Mouse (Mus musculus) midbrain, embryonic 12.5 days (tissue): ENCODE measurements around the gene Hist1h3f. TPM values are rescaled to one million over a fixed set of nuclear protein-coding genes. Genes with fewer than 3 reads are reported as not detected.
"Not testable (repeated sequence)": the region's sequence is repeated elsewhere in the genome, so short reads cannot be mapped to it uniquely, and the experiment has no call there.

Source experiments
- ATAC-seq: fragments of 200-750 bp; cut with Nextera tagmentation; 2 replicates; pipeline ENCODE4 v1.8.0; 2017; ENCODE audit warnings: low read depth, moderate TSS enrichment, moderate library complexity; ENCODE audit not compliant: low FRiP score
- H3K27ac ChIP-seq: fragments of 300-500 bp; sonication (generic); replicated peaks from 2 replicates; pipeline ENCODE4 v1.5.1; 2016; ENCODE audit warnings: mild to moderate bottlenecking
- H3K27me3 ChIP-seq: fragments of 300-500 bp; sonication (generic); 2 replicates; pipeline ENCODE4 v1.6.1; 2016; ENCODE audit warnings: mild to moderate bottlenecking
- H3K36me3 ChIP-seq: fragments of 300-500 bp; sonication (generic); 2 replicates; pipeline ENCODE4 v1.6.1; 2016
- H3K4me1 ChIP-seq: fragments of 300-500 bp; sonication (generic); 2 replicates; pipeline ENCODE4 v1.6.1; 2016
- H3K4me2 ChIP-seq: fragments of 300-500 bp; sonication (generic); replicated peaks from 2 replicates; pipeline ENCODE4 v1.6.1; 2016; ENCODE audit warnings: mild to moderate bottlenecking, moderate library complexity
- H3K4me3 ChIP-seq: fragments of 300-500 bp; sonication (generic); 2 replicates; pipeline ENCODE4 v1.5.1; 2016; ENCODE audit warnings: mild to moderate bottlenecking
- H3K9ac ChIP-seq: fragments of 300-500 bp; sonication (generic); replicated peaks from 2 replicates; pipeline ENCODE4 v1.6.1; 2016; ENCODE audit warnings: mild to moderate bottlenecking, moderate library complexity
- H3K9me3 ChIP-seq: fragments of 300-500 bp; sonication (generic); 2 replicates; pipeline ENCODE4 v1.6.1; 2016; ENCODE audit warnings: mild to moderate bottlenecking
- WGBS: fragments of 180-500 bp; shearing (Covaris S2); methylation state at CpG from one replicate; pipeline ENCODE4 v1.1.7; 2016; 5-methylcytosine and 5-hydroxymethylcytosine counted together
- polyA plus RNA-seq: library from polyadenylated mRNA; unstranded; fragments of >200 nt; fragmentation: Nextera tagmentation; extraction: Ambion mirVana; gene quantifications from 2 replicates; pipeline ENCODE4 v1.2.1, GENCODE M21; 2016

The Hist1h3f gene
- polyA plus RNA-seq, 1 experiment from 2014 or later, result 1.0 TPM

GRCm38 (mm10) chr13:23544787-23545120 lies 902 bp downstream of the Hist1h3f start:
- Histone ChIP-seq H3K4me2 (peak overlapping the region; percentile 63), H3K27ac (peak overlapping the region; percentile 92), H3K9ac (peak overlapping the region; percentile 59), H3K4me3 (peak overlapping the region; percentile 51)
- ATAC-seq, H3K4me1 ChIP-seq, H3K27me3 ChIP-seq, H3K9me3 ChIP-seq, H3K36me3 ChIP-seq: not testable (repeated sequence)
- 0% methylated on average over 11 of the region's 14 CpGs for WGBS

DNA sequence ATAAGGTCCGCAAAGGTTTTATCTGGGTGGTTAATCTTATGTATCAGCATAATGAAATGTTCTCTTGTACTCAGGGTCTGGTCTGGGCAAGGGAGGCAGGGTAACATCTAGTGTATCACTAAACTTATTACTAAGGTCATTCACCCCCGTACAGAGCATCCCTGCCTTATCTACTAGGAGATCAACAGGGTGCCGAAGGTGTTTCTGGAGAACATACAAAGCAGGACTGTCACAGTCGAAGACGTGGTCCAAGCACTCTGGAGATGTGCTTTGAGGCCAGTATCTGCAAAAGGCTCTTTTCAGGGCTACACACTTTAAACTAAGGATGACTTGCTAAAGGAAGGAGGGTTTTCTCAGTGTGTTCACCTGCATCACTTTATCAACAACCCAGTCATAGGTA lies 2.8 kb downstream of the Hist1h3f start:
- no peak for ATAC-seq
- Histone ChIP-seq H3K36me3 (no peaks in the 10 kb centered on the region), H3K4me3 (no peak overlapping the region), H3K27ac (peak overlapping the region; percentile 56; the same call in 1 of the 2 replicates), H3K9me3 (no peaks in the 10 kb centered on the region), H3K4me2 (no peak overlapping the region), H3K9ac (no peak overlapping the region), H3K27me3 (no peaks in the 10 kb centered on the region), H3K4me1 (peaks cover 9% of the 10 kb centered on the region)
- WGBS, result 82% methylated on average over 5 of the region's 5 CpGs

GRCm38 (mm10) chr13:23550761-23551145 lies 6.9 kb downstream of the Hist1h3f start:
- 9% methylated on average over 3 of the region's 3 CpGs for WGBS
- H3K4me2 ChIP-seq, result peak overlapping the region; percentile 58
- peak overlapping the region; percentile 89 for H3K27ac ChIP-seq
- H3K4me3 ChIP-seq, result peak overlapping the region; percentile 45
- no peaks in the 10 kb centered on the region for H3K36me3 ChIP-seq
- H3K4me1 ChIP-seq, result peaks cover 17% of the 10 kb centered on the region; the same call in 1 of the 2 replicates
- H3K27me3 ChIP-seq, result no peaks in the 10 kb centered on the region
- H3K9ac ChIP-seq, result peak overlapping the region; percentile 53
- no peak for ATAC-seq
- no peaks in the 10 kb centered on the region for H3K9me3 ChIP-seq

DNA sequence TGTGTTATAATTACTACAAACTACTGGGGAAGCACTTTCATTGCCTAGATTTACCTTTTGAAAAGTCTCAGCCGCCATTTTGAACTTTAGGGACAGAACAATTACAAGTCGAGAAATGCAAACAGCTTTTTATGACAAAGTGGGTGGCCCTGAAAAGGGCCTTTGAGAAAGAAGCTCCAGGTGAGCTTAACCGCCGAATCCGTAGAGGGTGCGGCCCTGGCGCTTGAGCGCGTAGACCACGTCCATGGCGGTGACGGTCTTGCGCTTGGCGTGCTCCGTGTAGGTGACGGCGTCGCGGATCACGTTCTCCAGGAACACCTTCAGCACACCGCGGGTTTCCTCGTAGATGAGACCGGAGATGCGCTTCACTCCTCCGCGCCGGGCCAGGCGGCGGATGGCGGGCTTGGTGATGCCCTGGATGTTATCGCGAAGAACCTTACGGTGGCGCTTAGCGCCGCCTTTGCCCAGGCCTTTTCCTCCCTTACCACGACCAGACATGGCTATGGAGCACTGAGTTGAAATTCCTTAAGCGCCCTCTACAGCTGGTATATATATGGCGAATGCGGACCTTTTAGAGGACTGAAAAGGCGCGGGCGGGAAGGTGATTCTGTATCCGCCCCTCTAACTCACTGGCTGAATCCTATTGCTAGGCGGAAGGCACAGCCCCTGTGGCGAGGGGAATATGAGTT lies 7.4 kb downstream of the Hist1h3f start, which contains the start of gene Hist1h4f:
Gene Hist1h4f (minus strand): TSS at position 503 of the 689 bp plus-strand sequence.
- ATAC-seq, result peak; percentile 86
- Histone ChIP-seq H3K27ac (peak within 1 kb of the TSS; percentile 89), H3K4me2 (peak within 1 kb of the TSS; percentile 58), H3K9ac (peak within 1 kb of the TSS; percentile 53), H3K4me1 (peaks cover 17% of the 10 kb centered on the region), H3K4me3 (peak within 1 kb of the TSS; percentile 45)
- H3K36me3 ChIP-seq, H3K27me3 ChIP-seq, H3K9me3 ChIP-seq: not testable (repeated sequence)
- under 1% methylated on average over 47 of the region's 47 CpGs for WGBS

DNA sequence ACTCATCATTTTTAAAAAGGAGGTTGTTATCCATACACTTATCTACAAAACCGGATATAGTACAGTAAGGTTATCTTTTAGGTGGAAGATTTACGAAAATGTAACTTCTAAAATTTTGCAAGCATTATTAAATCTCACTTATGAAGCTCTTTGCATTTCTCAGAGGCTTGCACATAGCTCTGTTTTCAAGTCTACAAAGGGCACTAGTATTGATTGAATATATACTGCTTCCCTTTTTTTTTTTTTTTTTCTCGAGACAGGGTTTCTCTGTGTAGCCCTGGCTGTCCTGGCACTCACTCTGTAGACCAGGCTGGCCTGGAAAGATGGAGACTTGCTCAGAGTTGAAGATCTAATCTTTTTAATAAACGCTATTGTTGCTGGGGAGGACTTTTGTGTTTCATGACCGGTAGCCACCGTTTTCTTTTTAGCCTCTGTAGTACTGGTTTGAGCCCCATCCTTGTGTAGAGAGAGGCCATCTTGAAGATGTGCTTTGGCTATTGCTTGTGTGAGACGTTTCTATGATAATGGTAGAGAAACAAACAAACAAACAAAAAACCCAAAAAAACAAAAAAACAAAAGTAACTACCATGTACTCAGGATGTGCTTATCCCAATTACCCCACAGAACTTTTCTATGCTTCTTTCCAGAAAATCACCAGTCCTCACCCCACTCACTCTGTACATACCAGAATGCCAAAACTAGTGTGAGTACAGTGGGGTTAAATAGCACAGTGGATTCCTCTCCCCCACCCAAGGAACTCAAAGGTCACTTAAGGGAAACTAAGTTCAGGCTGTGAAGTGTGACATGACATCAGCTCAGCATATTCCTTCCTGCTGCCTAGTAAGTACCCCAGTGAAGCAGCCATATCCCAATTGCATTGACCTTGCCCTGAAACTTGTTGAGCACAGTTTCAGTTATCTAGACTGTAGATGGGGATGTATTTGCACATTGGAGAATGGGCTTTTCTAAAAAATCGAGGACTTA lies 8.4 kb downstream of the Hist1h3f start:
- Histone ChIP-seq H3K4me1 (peaks cover 22% of the 10 kb centered on the region), H3K4me3 (peak overlapping the region; percentile 45), H3K27ac (peak overlapping the region; percentile 89), H3K27me3 (no peaks in the 10 kb centered on the region), H3K9ac (no peak overlapping the region; the same call in 1 of the 2 replicates), H3K36me3 (no peaks in the 10 kb centered on the region), H3K4me2 (peak overlapping the region; percentile 58), H3K9me3 (no peaks in the 10 kb centered on the region)
- 51% methylated on average over 8 of the region's 8 CpGs for WGBS
- no peak for ATAC-seq

DNA sequence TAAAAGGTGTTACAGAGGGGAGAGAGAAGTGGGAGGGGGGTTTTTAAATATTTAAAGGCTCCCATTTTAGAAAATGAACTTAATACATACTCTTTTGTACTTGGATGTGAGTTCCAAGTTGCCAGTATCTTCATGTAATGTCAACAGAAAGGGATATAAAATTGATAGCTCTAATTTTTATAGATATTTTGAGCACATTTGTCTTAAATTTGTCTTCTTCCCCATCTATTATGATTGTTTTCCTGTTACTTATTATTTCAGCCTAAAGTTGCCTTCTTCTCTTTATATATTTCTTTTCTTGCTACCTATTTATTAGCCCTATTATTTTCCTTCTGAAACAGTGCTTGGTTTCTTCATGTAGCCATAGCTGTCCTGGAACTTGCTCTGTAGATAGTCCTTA lies 9.1 kb downstream of the Hist1h3f start, which contains the start of gene Hist1h1d:
Gene Hist1h1d (plus strand): TSS at position 301 of the 400 bp plus-strand sequence.
- Histone ChIP-seq H3K36me3 (no peaks in the 10 kb centered on the region), H3K4me2 (peak within 1 kb of the TSS; percentile 98), H3K27me3 (no peaks in the 10 kb centered on the region), H3K9ac (no peak within 1 kb of the TSS), H3K9me3 (no peaks in the 10 kb centered on the region), H3K4me3 (no peak within 1 kb of the TSS), H3K4me1 (peaks cover 22% of the 10 kb centered on the region), H3K27ac (peak within 1 kb of the TSS; percentile 97)
- no peak for ATAC-seq

DNA sequence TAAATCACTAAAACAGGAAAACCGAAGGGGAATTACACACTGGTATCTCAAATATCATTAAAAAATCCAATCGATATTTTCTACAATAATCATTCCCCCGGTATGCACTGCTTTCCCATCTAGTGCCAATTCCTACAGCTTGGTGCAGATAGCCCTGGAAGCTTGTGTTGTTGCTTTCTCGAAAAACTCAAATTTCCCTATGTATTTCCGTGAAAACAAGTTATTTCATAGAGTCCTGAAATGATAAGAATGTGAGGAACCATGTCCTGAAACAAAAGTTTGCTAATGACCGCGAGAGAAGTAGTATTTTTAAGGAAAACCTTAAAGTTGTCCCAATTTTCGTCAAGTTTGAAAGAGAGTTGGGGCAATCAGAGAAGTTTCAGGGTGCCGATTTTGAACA lies 10.5 kb downstream of the Hist1h3f start:
- Histone ChIP-seq H3K4me1 (peaks cover 22% of the 10 kb centered on the region), H3K9me3 (no peaks in the 10 kb centered on the region), H3K9ac (peak overlapping the region; percentile 75; the same call in 1 of the 2 replicates), H3K36me3 (no peaks in the 10 kb centered on the region), H3K4me3 (peak overlapping the region; percentile 59), H3K27ac (peak overlapping the region; percentile 97), H3K27me3 (no peaks in the 10 kb centered on the region), H3K4me2 (peak overlapping the region; percentile 98)
- 26% methylated on average over 9 of the region's 9 CpGs for WGBS
- ATAC-seq, result no peak

DNA sequence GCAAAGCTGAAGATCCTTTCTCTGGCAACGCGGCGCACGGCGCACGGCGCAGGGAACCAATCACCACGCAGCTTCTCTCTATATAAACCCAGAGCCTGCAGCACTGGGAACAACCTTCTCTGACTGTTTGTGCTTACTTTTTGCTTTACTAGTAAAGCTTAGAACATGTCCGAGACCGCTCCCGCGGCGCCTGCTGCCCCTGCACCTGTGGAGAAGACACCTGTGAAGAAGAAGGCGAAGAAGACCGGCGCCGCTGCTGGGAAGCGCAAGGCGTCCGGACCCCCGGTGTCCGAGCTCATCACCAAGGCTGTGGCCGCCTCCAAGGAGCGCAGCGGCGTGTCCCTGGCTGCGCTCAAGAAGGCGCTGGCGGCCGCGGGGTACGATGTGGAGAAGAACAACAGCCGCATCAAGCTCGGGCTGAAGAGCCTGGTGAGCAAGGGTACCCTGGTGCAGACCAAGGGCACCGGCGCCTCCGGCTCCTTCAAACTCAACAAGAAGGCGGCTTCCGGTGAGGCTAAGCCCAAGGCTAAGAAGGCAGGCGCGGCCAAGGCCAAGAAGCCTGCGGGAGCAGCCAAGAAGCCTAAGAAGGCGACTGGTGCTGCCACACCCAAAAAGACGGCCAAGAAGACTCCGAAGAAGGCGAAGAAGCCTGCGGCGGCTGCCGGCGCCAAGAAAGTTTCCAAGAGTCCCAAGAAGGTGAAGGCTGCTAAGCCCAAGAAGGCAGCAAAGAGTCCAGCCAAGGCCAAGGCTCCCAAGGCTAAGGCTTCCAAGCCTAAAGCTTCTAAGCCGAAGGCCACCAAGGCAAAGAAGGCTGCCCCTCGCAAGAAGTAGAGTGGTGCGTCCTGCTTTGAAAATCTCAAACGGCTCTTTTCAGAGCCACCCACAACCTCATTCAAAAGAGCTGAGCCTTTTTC lies 11.3 kb downstream of the Hist1h3f start:
- H3K27ac ChIP-seq, result peak overlapping the region; percentile 97
- peaks cover 22% of the 10 kb centered on the region for H3K4me1 ChIP-seq
- H3K27me3 ChIP-seq, result no peaks in the 10 kb centered on the region
- peak overlapping the region; percentile 59 for H3K4me3 ChIP-seq
- peak overlapping the region; percentile 98 for H3K4me2 ChIP-seq
- ATAC-seq, result peak; percentile 86
- under 1% methylated on average over 54 of the region's 54 CpGs for WGBS
- peak overlapping the region; percentile 75 for H3K9ac ChIP-seq
- H3K9me3 ChIP-seq, result no peaks in the 10 kb centered on the region
- H3K36me3 ChIP-seq, result no peaks in the 10 kb centered on the region

- no peaks in the 10 kb centered on the region for H3K27me3 ChIP-seq
- no peaks in the 10 kb centered on the region for H3K9me3 ChIP-seq
- ATAC-seq, result peak; percentile 76
- H3K4me1 ChIP-seq, result peaks cover 20% of the 10 kb centered on the region
- H3K4me2 ChIP-seq, result peak overlapping the region; percentile 98
- peak overlapping the region; percentile 97 for H3K27ac ChIP-seq
- peak overlapping the region; percentile 59 for H3K4me3 ChIP-seq
- no peaks in the 10 kb centered on the region for H3K36me3 ChIP-seq
- peak overlapping the region; percentile 75 for H3K9ac ChIP-seq
- whole genome bisulfite sequencing, result under 1% methylated on average over 18 of the region's 18 CpGs
These were observed 12.1 kb downstream of the Hist1h3f start for GRCm38 (mm10) chr13:23555839-23556416.

DNA sequence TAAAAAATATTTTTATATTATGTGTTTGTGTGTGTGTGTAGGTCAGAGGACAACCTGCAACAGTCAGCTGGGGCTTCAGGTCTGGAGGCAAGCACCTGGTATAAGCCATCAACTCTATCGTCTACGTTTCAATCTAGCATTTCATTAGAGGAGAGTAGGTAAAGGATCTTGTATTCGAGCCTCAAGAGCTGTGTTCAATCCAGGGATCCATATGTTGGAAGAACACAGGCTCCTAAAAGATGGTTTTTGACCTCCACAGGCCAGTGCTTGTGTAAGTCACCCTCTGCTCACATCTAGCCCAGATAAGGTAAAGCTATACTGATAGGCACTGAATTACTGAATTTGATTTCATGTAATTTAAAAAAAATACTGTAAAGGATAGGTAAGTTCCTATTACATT lies 13.1 kb downstream of the Hist1h3f start:
- WGBS, result 68% methylated on average over 3 of the region's 3 CpGs

GRCm38 (mm10) chr13:23560699-23561098 lies 16.8 kb downstream of the Hist1h3f start:
- H3K9me3 ChIP-seq, H3K36me3 ChIP-seq, H3K4me3 ChIP-seq, H3K27me3 ChIP-seq, ATAC-seq, H3K9ac ChIP-seq, H3K4me1 ChIP-seq: not testable (repeated sequence)
- H3K4me2 ChIP-seq, result peak overlapping the region; percentile 26
- H3K27ac ChIP-seq, result peak overlapping the region; percentile 65
- 12% methylated on average over 2 of the region's 2 CpGs for WGBS

More for the DNA sequence above, 13.1 kb downstream of the Hist1h3f start:
- Histone ChIP-seq H3K9me3 (no peaks in the 10 kb centered on the region), H3K4me1 (peaks cover 20% of the 10 kb centered on the region), H3K27ac (peak overlapping the region; percentile 97; the same call in 1 of the 2 replicates), H3K4me3 (no peak overlapping the region), H3K36me3 (no peaks in the 10 kb centered on the region), H3K27me3 (no peaks in the 10 kb centered on the region), H3K4me2 (peak overlapping the region; percentile 98; the same call in 1 of the 2 replicates), H3K9ac (no peak overlapping the region)
- ATAC-seq, result no peak
